Mouse (Mus musculus): ENCODE measurements around the gene Lct. TPM values are rescaled to one million over a fixed set of nuclear protein-coding genes. Genes with fewer than 3 reads are reported as not detected.

Gene Lct
- polyA plus RNA-seq, 1 experiment from 2014 or later: 3.1 TPM

DNA sequence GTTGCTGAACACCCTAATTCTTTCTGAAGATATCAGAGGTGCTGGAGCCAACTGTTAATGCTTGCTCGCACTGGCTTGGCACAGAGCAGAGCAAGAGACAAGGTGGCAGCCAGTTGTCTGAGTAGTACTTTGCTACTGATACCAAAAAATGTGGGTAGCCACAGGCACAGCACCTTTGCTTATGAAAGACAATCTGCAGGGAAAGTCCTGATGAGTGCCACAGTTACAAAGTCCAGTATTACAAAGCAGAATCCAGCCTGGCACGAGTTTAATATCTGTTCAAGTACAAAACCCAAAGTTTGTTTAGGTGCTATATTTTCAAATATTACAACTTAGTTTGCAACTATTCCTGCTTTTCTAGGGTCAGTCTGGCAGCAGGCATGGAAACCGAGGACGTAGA lies 92.9 kb downstream of the Lct start:
- H3K9ac ChIP-seq: no peak overlapping the region
- peaks cover 26% of the 10 kb centered on the region for H3K36me3 ChIP-seq
- no peak overlapping the region for H3K27ac ChIP-seq
- 94% methylated on average over 4 of the region's 4 CpGs for WGBS
- no peaks in the 10 kb centered on the region for H3K9me3 ChIP-seq
- no peak for ATAC-seq (ENCODE audit: insufficient read depth, low FRiP score, low read depth)
- no peaks in the 10 kb centered on the region for H3K27me3 ChIP-seq (replicated peaks)
- H3K4me2 ChIP-seq: no peak overlapping the region
- H3K4me1 ChIP-seq: no peaks in the 10 kb centered on the region
- no peak overlapping the region for H3K4me3 ChIP-seq (replicated peaks)

Other genes with a start within 250 kb of the Lct start
- 7.3 and 7.7 TPM in 2 replicates for gene Zranb3, start 225.3 kb downstream of the Lct start, polyA plus RNA-seq (2015; fragmentation: Nextera tagmentation; extraction: Ambion mirVana)
- gene R3hdm1, start 225.0 kb downstream of the Lct start, polyA plus RNA-seq (2015; fragmentation: Nextera tagmentation; extraction: Ambion mirVana): 63.2 and 65.5 TPM in 2 replicates
- 77.6 and 77.7 TPM in 2 replicates for gene Ubxn4, start 84.4 kb downstream of the Lct start, polyA plus RNA-seq (2015; fragmentation: Nextera tagmentation; extraction: Ambion mirVana)
- 224 and 240 TPM in 2 replicates for gene Mcm6, start 31.3 kb upstream of the Lct start, polyA plus RNA-seq (2015; fragmentation: Nextera tagmentation; extraction: Ambion mirVana)
- 157 and 180 TPM in 2 replicates for gene Dars, start 89.0 kb upstream of the Lct start, polyA plus RNA-seq (2015; fragmentation: Nextera tagmentation; extraction: Ambion mirVana)